Mouse (Mus musculus): Measurements from ENCODE around the gene Ctf1. TPM values are rescaled to one million over a fixed set of nuclear protein-coding genes. Genes with fewer than 3 reads are reported as not detected.

Ctf1 gene
- polyA plus RNA-seq, 1 experiment from 2014 or later, result 17.5 TPM

- no peaks in the 10 kb centered on the region for H3K27me3 ChIP-seq (ENCODE audit: control insufficient read depth, insufficient read depth, low read length)
Measured at GRCm38 (mm10) chr7:127753158-127753557, 40.6 kb downstream of the Ctf1 start.

DNA sequence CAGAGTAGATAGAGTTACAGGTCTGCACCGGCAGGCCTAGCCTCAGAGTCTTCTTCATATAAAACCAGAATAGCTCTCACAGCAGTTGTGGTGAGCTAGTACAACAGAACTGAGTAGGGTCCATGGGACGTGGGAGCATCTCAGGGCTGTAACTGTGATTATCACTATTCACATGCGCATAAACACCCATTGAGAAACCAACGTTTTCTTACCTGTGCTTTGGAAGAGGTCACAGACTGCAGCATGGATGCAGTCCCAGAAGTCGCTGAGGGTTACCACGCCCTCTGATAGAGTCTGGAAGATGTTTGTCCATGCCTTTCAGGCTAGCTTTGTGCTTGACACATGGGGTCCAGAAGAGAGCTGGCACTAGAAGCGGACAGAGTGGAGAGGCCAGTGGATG is 41.2 kb downstream of the Ctf1 start:
- Histone ChIP-seq H3K9ac (ENCODE audit: low read depth, low read length) (no peak overlapping the region), H3K36me3 (ENCODE audit: control insufficient read depth, insufficient read depth, low read length) (peaks cover 99% of the 10 kb centered on the region), H3K4me2 (replicated peaks; ENCODE audit: low read depth, low read length) (no peak overlapping the region), H3K4me1 (ENCODE audit: control insufficient read depth, insufficient read depth, low read length) (0 out of 2 replicates have a peak, but pooled peaks cover 8% of the 10 kb centered on the region), H3K27ac (ENCODE audit: low read depth, low read length) (no peak overlapping the region), H3K27me3 (ENCODE audit: control insufficient read depth, insufficient read depth, low read length) (no peaks in the 10 kb centered on the region), H3K9me3 (ENCODE audit: control insufficient read depth, low read length) (no peaks in the 10 kb centered on the region), H3K4me3 (ENCODE audit: low read length) (no peak overlapping the region)
- WGBS, result 89% methylated on average over 7 of the region's 7 CpGs
- ATAC-seq (ENCODE audit: low FRiP score, low TSS enrichment), result no peak

More at GRCm38 (mm10) chr7:127753158-127753557, 40.6 kb downstream of the Ctf1 start:
- peaks cover 8% of the 10 kb centered on the region; the same call in 1 of the 2 replicates for H3K4me1 ChIP-seq (ENCODE audit: control insufficient read depth, insufficient read depth, low read length)
- H3K36me3 ChIP-seq (ENCODE audit: control insufficient read depth, insufficient read depth, low read length), result peaks cover 99% of the 10 kb centered on the region
- no peak overlapping the region for H3K9ac ChIP-seq (ENCODE audit: low read depth, low read length)
- H3K27ac ChIP-seq (ENCODE audit: low read depth, low read length), result no peak overlapping the region
- WGBS, result 68% methylated on average over 5 of the region's 5 CpGs
- no peak overlapping the region for H3K4me3 ChIP-seq (ENCODE audit: low read length)
- no peaks in the 10 kb centered on the region for H3K9me3 ChIP-seq (ENCODE audit: control insufficient read depth, low read length)
- ATAC-seq (ENCODE audit: low FRiP score, low TSS enrichment), result no peak
- no peak overlapping the region for H3K4me2 ChIP-seq (replicated peaks; ENCODE audit: low read depth, low read length)

GRCm38 (mm10) chr7:127759716-127760115 is 47.2 kb downstream of the Ctf1 start:
- 60% methylated on average over 6 of the region's 6 CpGs for WGBS
- Histone ChIP-seq H3K9me3 (ENCODE audit: control insufficient read depth, low read length) (no peaks in the 10 kb centered on the region), H3K27me3 (ENCODE audit: control insufficient read depth, insufficient read depth, low read length) (no peaks in the 10 kb centered on the region), H3K27ac (ENCODE audit: low read depth, low read length) (no peak overlapping the region), H3K9ac (ENCODE audit: low read depth, low read length) (no peak overlapping the region), H3K4me1 (ENCODE audit: control insufficient read depth, insufficient read depth, low read length) (no peaks in the 10 kb centered on the region), H3K36me3 (ENCODE audit: control insufficient read depth, insufficient read depth, low read length) (peaks cover 77% of the 10 kb centered on the region), H3K4me2 (replicated peaks; ENCODE audit: low read depth, low read length) (no peak overlapping the region), H3K4me3 (ENCODE audit: low read length) (no peak overlapping the region)
- no peak for ATAC-seq (ENCODE audit: low FRiP score, low TSS enrichment)

GRCm38 (mm10) chr7:127760478-127760877 is 47.9 kb downstream of the Ctf1 start:
- no peaks in the 10 kb centered on the region for H3K4me1 ChIP-seq (ENCODE audit: control insufficient read depth, insufficient read depth, low read length)
- no peak for ATAC-seq (ENCODE audit: low FRiP score, low TSS enrichment)
- 81% methylated on average over 3 of the region's 3 CpGs for WGBS
- H3K4me3 ChIP-seq (ENCODE audit: low read length), result no peak overlapping the region
- H3K36me3 ChIP-seq (ENCODE audit: control insufficient read depth, insufficient read depth, low read length), result peaks cover 77% of the 10 kb centered on the region
- H3K4me2 ChIP-seq (replicated peaks; ENCODE audit: low read depth, low read length), result no peak overlapping the region
- no peak overlapping the region for H3K9ac ChIP-seq (ENCODE audit: low read depth, low read length)
- H3K27me3 ChIP-seq (ENCODE audit: control insufficient read depth, insufficient read depth, low read length), result no peaks in the 10 kb centered on the region
- H3K9me3 ChIP-seq (ENCODE audit: control insufficient read depth, low read length), result no peaks in the 10 kb centered on the region
- no peak overlapping the region for H3K27ac ChIP-seq (ENCODE audit: low read depth, low read length)

- H3K9ac ChIP-seq (ENCODE audit: low read depth, low read length), result no peak overlapping the region
- 0 out of 2 replicates have a peak, but pooled peaks have one; percentile 76 for ATAC-seq (ENCODE audit: low FRiP score, low TSS enrichment)
Measured at GRCm38 (mm10) chr7:127761026-127761425, 48.5 kb downstream of the Ctf1 start.

GRCm38 (mm10) chr7:127763642-127764041 is 51.1 kb downstream of the Ctf1 start:
- Histone ChIP-seq H3K36me3 (ENCODE audit: control insufficient read depth, insufficient read depth, low read length) (peaks cover 72% of the 10 kb centered on the region), H3K27ac (ENCODE audit: low read depth, low read length) (no peak overlapping the region), H3K4me3 (ENCODE audit: low read length) (no peak overlapping the region), H3K27me3 (ENCODE audit: control insufficient read depth, insufficient read depth, low read length) (no peaks in the 10 kb centered on the region), H3K4me1 (ENCODE audit: control insufficient read depth, insufficient read depth, low read length) (peaks cover 4% of the 10 kb centered on the region; the same call in 1 of the 2 replicates), H3K9ac (ENCODE audit: low read depth, low read length) (no peak overlapping the region), H3K9me3 (ENCODE audit: control insufficient read depth, low read length) (no peaks in the 10 kb centered on the region), H3K4me2 (replicated peaks; ENCODE audit: low read depth, low read length) (no peak overlapping the region)
- 92% methylated on average over 4 of the region's 4 CpGs for WGBS
- no peak for ATAC-seq (ENCODE audit: low FRiP score, low TSS enrichment)

More at GRCm38 (mm10) chr7:127761026-127761425, 48.5 kb downstream of the Ctf1 start:
- no peaks in the 10 kb centered on the region for H3K27me3 ChIP-seq (ENCODE audit: control insufficient read depth, insufficient read depth, low read length)
- H3K4me1 ChIP-seq (ENCODE audit: control insufficient read depth, insufficient read depth, low read length), result no peaks in the 10 kb centered on the region
- 37% methylated on average over 7 of the region's 7 CpGs for WGBS
- H3K4me3 ChIP-seq (ENCODE audit: low read length), result no peak overlapping the region
- H3K9me3 ChIP-seq (ENCODE audit: control insufficient read depth, low read length), result no peaks in the 10 kb centered on the region
- no peak overlapping the region for H3K4me2 ChIP-seq (replicated peaks; ENCODE audit: low read depth, low read length)
- no peak overlapping the region for H3K27ac ChIP-seq (ENCODE audit: low read depth, low read length)
- H3K36me3 ChIP-seq (ENCODE audit: control insufficient read depth, insufficient read depth, low read length), result peaks cover 77% of the 10 kb centered on the region

GRCm38 (mm10) chr7:127765756-127766155 is 53.2 kb downstream of the Ctf1 start:
- H3K4me1 ChIP-seq (ENCODE audit: control insufficient read depth, insufficient read depth, low read length), result peaks cover 10% of the 10 kb centered on the region; the same call in 1 of the 2 replicates
- no peak for ATAC-seq (ENCODE audit: low FRiP score, low TSS enrichment)
- H3K27ac ChIP-seq (ENCODE audit: low read depth, low read length), result no peak overlapping the region
- H3K36me3 ChIP-seq (ENCODE audit: control insufficient read depth, insufficient read depth, low read length), result peaks cover 60% of the 10 kb centered on the region
- no peak overlapping the region for H3K4me3 ChIP-seq (ENCODE audit: low read length)
- H3K9me3 ChIP-seq (ENCODE audit: control insufficient read depth, low read length), result no peaks in the 10 kb centered on the region
- 88% methylated on average over 2 of the region's 2 CpGs for WGBS
- no peaks in the 10 kb centered on the region for H3K27me3 ChIP-seq (ENCODE audit: control insufficient read depth, insufficient read depth, low read length)
- H3K9ac ChIP-seq (ENCODE audit: low read depth, low read length), result no peak overlapping the region
- H3K4me2 ChIP-seq (replicated peaks; ENCODE audit: low read depth, low read length), result no peak overlapping the region

DNA sequence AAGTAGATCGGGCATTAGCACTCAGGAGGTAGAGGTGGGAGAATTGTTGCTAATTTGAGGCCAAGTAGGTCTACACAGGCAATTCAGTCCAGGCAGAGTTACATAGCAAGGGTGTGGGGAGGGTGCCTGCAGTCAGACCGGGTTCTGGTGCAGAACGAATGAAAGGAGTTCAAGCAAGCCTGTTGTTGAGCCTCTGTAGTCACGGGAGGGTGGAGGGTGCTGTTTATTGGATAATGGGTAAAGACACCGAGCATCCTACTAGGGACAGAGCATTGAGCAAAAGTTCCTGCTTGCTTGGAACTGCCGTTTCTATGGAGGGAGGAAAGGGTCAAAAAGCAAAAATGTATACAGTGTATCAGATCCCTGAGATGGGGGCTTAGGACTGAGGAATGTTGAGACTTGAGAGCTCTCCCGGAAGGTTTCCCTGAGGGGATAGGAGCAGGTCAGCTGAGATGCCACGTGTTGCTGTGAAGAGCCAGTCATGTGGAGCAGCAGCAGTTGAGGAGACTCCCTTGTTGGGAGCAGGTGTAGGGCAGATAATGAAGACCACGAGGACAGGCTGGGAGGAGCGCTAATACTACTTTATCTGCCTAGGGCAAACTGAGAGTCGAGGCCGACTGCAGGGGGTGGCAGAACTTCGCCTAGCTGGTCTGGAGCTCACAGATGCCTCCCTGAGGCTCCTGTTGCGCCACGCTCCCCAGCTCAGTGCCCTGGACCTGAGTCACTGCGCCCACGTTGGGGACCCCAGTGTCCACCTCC is 54.5 kb downstream of the Ctf1 start:
- Histone ChIP-seq H3K4me3 (ENCODE audit: low read length) (no peak overlapping the region), H3K4me1 (ENCODE audit: control insufficient read depth, insufficient read depth, low read length) (peaks cover 16% of the 10 kb centered on the region), H3K36me3 (ENCODE audit: control insufficient read depth, insufficient read depth, low read length) (peaks cover 58% of the 10 kb centered on the region), H3K9me3 (ENCODE audit: control insufficient read depth, low read length) (no peaks in the 10 kb centered on the region), H3K27me3 (ENCODE audit: control insufficient read depth, insufficient read depth, low read length) (no peaks in the 10 kb centered on the region), H3K27ac (ENCODE audit: low read depth, low read length) (no peak overlapping the region), H3K9ac (ENCODE audit: low read depth, low read length) (no peak overlapping the region), H3K4me2 (replicated peaks; ENCODE audit: low read depth, low read length) (no peak overlapping the region)
- no peak for ATAC-seq (ENCODE audit: low FRiP score, low TSS enrichment)
- WGBS, result 80% methylated on average over 17 of the region's 17 CpGs

Data from kidney, embryonic 14.5 days (tissue).